Mouse (Mus musculus) granulocyte monocyte progenitor cell, adult 5-6 weeks (primary cell): Measurements from ENCODE around the gene Dennd5a. TPM values are rescaled to one million over a fixed set of nuclear protein-coding genes. Genes with fewer than 3 reads are reported as not detected.
A peak's percentile ranks its signal among the peaks of the same experiment; 100 is the strongest.

ENCODE experiments used
- ATAC-seq: replicated peaks from 2 replicates; pipeline ENCODE4 v1.8.0; 2016; ENCODE audit warnings: mild to moderate bottlenecking, moderate TSS enrichment, inconsistent platforms; ENCODE audit not compliant: poor library complexity, severe bottlenecking
- total RNA-seq, 2 experiments: library from RNA; stranded (forward) in 1 of 2; stranded (reverse) in 1 of 2; fragments of 200-712, 200-1000 nt in 1 of 2; fragments of >200 nt in 1 of 2; fragmentation: Nextera tagmentation in 1 of 2; gene quantifications; 2 replicates each; pipeline ENCODE4 v1.2.3; 2014 to 2017

The Dennd5a gene
- total RNA-seq, 2 experiments from 2014 or later: 52.4 to 79.8 TPM

DNA sequence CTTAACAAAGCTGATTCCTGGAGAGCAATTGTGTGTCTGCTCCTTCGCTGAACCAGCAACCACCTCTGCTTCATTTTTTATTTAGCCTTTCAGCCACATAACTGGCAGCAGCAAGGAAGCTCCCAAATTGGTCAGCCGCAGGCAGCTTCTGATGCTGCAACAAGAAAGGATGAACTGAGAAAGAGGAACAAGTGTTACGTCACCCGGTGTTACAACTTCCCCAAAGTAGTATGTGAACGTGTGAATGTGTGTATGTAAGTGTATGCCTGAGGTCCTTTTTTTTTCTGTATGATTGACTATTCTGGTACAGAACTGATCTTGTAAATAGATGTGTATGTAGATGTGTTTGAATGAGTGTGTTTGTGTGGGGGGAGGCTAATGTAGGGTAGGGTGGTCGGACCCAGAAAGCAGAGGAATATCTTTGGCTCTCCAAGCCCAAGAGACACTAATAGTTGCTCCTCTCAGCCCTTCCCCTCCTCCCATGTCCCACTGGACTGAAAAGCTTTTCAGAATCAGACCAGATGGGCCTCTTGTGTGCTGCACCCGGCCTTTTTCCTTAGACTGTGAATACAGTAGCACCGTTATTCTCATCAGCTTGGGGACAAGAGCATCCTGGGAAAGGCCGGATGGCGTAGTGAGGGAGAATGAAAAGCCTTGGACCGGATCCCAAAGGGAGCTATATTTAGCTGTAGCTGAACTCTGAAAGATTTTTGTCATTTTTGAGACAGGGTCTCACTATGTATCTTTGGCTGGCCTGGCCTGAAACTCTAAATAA is 7.7 kb upstream of the Dennd5a start:
- ATAC-seq: peak; percentile 99

DNA sequence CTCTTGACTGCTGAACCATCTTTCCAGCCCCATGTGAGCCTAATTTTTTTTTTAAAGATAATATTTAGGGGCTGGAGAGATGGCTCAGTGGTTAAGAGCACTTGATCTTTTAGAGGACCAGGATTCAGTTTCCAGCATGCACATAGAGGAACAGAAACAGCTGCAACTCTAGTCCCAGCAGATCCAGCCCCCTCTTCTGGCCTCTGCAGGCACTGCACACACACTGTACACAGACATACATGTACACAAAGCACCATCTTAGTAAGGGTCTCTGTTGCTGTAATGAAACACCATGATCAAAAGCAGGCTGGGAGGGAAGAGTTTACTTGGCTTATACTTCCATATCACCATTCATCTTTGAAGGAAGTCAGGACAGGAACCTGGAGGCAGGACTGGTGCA is 5.4 kb upstream of the Dennd5a start:
- no peak for ATAC-seq

GRCm38 (mm10) chr7:109963707-109964106 is 3.4 kb upstream of the Dennd5a start:
- ATAC-seq: no peak

GRCm38 (mm10) chr7:109962596-109962995 is 2.3 kb upstream of the Dennd5a start:
- ATAC-seq: no peak

DNA sequence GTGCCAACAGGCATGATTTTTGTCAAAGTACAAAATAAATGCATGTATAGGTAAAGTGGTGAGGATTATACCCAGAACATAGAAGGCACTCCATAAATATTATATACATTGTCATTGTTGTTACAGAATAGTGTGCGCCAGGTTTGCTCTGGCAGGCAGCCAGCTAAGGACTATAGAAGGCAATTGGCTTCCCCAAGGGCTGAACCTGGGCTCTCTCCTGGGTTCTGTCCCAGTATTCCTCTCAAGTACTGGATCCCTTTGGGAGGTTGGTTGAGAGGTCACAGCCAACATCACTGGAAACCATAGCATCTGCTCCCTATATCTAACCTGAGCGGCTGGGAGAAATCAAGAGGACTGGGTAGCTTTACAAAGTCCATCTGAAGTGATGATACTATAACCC is 1.3 kb upstream of the Dennd5a start:
- no peak for ATAC-seq

GRCm38 (mm10) chr7:109960613-109961154 is 414 bp upstream of the Dennd5a start:
- no peak for ATAC-seq

GRCm38 (mm10) chr7:109958843-109959715 is 1.2 kb downstream of the Dennd5a start:
- ATAC-seq: peak; percentile 43

DNA sequence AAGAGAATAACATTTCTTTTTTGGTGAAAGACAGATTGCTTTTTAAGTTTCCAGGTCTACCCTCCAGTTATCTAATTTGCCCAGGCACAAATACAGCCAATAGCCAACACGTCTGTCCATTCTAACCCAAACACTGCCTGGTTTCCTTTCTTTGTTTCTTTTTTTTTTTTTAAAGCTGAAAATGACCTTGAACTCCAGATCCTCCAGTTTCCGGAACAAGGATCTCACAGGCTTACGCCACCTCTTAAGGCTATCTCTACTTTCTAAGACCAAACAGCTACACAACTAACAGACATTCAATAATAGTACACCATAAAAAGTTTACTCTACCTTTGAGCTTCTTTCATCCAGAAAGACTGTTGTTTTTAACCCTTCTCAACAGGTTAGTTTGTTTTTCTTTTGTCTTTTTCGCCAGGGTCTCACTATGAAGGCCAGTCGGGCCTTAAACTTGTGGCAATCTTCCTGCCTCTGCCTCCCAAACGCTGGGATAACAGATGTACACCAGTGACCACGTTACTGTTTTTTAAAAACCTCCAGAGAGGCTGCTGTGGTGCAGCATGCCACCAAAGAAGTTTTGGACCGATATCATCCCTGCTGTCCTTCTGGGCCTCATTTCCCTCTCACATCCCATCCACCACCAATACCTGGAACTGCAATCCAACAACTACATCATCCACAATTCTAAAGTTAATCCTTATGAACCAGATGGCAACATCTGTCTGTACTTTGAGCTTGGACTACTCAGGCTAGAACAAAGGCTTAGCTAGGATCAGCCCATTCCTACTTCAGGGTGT is 2.1 kb downstream of the Dennd5a start:
- ATAC-seq: no peak

GRCm38 (mm10) chr7:109954622-109955401 is 5.5 kb downstream of the Dennd5a start:
- ATAC-seq: no peak

GRCm38 (mm10) chr7:109951297-109951696 is 9.0 kb downstream of the Dennd5a start:
- ATAC-seq: no peak

DNA sequence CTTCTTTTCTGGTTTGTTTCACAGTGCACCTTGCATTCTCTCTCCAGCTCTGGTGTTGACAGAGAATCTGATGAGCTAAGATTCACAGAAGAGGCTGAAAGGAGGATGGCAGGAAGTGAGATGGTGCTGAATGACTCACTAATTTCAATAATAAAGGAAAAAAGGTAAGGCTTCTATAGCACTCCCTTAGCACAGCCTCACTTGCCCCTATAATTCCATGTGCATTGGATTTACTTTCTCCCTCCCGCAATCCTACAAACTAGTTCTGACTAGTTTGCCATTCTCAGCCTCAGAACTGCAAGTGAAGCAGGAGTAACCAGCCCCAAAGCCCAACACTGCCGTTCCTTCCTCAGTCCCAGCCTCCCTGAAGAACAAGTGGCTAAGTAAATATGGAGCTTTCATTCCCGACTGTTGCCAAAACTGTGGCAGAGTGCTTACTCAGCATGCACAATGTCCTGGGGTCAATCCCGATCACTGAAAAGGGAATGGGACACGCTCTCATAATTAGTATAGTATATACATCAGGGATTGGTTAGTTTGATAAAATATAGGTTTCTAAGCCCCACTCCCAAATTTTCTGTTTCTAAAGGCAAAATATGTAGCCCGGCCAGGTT is 15.7 kb downstream of the Dennd5a start:
- ATAC-seq: no peak

- no peak for ATAC-seq
Observed at GRCm38 (mm10) chr7:109929628-109930027, 30.6 kb downstream of the Dennd5a start.

DNA sequence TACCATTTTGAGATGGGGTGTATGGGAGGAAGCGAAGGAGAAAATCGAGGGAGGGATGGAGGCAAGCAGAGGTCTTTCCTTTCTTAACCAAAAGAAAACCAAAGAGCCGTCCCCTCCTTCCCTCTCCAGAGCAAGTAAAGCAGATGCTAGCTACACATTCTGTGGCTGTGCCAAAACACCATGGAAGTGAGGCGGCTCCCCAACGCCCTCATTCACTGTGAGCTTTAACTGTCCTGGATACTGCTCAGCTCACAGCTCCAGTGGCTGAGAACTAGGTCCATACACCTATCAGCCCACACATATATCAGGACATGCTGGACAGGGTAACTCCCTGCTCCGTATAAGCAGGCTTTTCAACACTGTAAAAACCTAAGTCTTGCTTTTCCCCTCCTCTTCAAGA is 31.9 kb downstream of the Dennd5a start:
- no peak for ATAC-seq

GRCm38 (mm10) chr7:109924965-109925364 is 35.3 kb downstream of the Dennd5a start:
- no peak for ATAC-seq

DNA sequence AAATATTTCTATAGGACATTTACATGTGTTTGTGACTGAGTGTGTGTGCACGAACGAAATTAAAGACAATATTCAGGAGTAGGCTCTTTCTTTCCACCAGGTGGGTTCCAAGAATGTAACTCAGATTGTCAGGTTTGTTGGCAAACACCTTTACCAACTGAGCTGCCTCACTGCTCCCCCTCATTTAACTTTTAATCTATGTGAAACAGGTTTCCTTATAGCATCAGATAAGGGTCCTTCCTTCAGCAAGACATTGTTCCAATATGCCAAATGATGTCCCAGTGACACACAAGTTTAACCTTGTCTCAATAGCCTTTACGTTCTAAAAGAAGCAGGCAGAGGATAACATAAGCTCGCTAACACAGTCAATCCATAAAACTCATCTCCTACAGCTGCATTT is 37.4 kb downstream of the Dennd5a start:
- no peak for ATAC-seq

- no peak for ATAC-seq
Observed at GRCm38 (mm10) chr7:109906165-109906564, 54.1 kb downstream of the Dennd5a start.

DNA sequence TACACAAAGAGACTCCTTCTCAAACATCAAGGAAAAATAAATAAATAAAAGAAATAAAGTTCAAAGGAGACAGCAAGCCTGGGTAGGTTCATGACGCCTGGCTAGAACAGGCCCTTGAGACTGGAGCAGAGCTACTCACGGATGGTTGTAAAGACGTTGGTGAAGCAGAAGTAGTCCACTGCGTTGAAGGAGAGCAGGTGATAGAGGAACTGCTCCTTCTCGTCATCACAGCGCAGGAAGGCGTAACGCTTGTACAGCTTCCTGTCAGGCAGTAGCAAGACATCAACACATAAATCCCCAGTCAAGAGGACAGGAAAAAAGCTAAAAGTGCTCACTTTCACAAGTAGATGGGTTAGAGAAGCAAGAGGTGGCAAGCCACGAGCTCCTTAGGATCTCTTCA is 59.3 kb downstream of the Dennd5a start:
- ATAC-seq: peak; percentile 88

- no peak for ATAC-seq
Observed at GRCm38 (mm10) chr7:109898911-109899310, 61.4 kb downstream of the Dennd5a start.

- peak; percentile 77 for ATAC-seq
Observed at GRCm38 (mm10) chr7:109892530-109892929, 67.7 kb downstream of the Dennd5a start.
